Mouse (Mus musculus): ENCODE measurements around the gene Brip1.

The Brip1 gene

DNA sequence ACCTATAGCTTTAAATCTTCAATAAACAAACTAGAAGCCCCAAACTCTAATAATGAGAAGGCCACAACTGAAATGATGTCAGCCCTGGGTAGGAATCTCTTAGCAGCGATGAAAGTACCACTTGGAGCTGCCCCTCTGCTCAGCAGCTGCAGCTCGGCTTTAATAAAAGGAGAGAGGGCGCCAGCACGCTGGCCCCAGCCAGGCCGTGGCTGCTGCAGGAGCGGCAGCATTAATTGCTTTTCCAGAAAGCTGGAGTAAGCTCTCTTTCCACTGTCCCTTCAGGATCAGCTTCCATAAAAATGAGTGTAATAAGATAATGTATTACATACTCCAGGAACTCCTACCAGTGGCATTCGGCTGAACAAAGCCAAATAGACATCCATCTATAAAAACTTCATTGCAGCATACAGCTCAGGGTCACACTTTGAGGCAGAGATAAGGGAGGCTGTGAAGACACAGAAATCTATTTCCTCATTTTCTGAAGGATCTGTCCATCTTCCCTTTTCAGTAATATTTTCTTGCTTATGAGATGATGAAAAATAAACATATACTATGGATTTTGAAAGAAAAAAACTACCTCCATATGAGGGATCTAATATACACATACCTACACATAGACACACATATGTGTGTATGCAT is 174.3 kb downstream of the Brip1 start:
- DNase-seq (ENCODE audit: low read depth, low spot score): peak; percentile 65

DNA sequence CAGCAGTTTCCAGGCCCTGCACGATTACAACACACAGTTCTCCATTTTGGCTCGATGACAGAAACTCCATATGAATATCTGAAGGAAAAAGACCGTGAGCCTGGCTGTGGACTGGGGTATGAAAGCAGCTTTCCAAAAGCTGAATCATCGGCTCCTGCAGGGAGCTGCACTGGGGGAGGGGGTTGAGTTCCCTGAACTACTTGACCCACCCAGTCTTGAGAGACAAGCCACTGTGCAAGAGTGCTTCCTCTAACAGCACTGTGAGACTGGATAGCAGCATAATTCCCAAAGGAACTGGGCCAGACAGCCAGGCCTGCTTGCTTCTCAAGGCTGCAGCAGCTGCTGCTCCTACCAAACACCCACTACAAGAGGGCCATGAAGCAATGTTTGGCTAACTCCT is 178.6 kb downstream of the Brip1 start:
- no peak for DNase-seq (ENCODE audit: low read depth, low spot score)

DNA sequence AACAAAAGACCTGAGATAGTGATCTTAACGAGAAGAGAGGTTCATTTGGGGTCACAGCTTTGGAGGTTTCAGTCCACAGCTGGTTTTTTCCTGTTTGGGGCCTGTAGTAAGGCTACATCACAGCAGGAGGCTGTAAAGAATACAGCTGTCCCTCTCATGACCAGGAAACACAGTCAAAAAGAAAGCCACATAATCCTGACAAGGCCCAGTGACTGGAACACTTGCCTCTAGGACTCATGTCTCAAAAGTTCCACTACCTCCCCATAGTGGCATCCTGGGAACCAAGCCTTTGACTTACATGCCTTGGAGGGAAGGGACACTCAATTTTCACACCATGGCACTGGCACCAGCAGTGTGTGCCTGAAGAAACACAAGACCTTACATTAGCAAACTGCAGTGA is 181.0 kb downstream of the Brip1 start:
- DNase-seq (ENCODE audit: low read depth, low spot score): no peak

DNA sequence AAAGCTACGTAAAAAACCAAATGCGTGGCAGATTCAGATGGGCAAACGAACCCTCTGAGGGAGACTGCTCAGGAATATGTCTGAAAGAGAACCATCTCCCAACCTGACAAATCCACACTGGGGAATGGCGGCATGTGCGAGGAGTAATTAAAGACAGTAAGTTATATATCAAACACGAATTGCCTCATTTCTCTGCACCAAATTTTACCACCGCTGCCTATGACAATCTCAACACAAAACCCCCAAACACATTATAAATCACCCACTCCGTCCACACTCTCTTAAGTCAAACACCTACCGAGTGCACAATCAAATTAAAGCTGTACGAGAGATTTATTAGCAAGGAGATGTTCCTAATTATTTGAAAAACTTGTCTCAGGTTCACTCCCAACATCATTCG is 184.8 kb downstream of the Brip1 start:
- no peak for DNase-seq (ENCODE audit: low read depth, low spot score)

DNA sequence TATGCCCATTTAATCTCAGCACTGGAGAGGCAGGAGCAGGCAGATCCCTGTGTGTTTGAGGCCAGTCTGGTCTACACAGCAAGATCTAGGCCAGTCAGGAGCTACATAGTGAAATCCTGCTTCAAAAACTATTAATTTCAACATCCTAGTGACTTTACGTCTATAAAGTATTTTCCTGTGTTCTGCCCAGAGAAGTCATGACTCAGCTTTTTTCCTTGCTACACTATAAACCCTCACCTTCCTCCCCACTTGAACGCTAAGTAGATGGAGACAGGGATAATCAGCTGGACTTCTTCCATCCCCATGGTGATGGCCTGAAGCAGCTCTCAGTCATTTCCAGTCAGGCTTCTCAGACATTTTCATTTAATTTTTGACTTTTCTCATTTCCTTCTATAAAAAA is 187.9 kb downstream of the Brip1 start:
- DNase-seq (ENCODE audit: low read depth, low spot score): no peak

DNA sequence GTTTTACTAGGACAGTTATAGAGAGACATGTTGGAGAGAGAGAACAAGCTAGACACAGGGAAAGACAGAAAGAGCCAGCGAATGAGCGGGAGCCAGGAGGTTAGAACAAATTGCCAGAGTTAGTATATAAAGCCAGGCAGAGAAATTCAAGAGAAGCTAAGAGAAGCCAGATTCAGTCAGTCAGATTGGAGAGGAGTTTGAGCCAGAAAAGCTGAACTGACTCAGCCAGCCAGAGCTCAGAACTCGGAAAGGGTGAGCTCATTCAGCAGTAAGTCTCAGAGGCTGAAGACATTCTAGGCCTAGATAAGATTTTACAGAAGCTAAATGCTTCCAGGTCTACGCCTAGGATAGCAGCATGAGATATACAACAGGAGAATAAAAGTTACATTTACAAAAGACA is 190.5 kb downstream of the Brip1 start:
- no peak for DNase-seq (ENCODE audit: low read depth, low spot score)

DNA sequence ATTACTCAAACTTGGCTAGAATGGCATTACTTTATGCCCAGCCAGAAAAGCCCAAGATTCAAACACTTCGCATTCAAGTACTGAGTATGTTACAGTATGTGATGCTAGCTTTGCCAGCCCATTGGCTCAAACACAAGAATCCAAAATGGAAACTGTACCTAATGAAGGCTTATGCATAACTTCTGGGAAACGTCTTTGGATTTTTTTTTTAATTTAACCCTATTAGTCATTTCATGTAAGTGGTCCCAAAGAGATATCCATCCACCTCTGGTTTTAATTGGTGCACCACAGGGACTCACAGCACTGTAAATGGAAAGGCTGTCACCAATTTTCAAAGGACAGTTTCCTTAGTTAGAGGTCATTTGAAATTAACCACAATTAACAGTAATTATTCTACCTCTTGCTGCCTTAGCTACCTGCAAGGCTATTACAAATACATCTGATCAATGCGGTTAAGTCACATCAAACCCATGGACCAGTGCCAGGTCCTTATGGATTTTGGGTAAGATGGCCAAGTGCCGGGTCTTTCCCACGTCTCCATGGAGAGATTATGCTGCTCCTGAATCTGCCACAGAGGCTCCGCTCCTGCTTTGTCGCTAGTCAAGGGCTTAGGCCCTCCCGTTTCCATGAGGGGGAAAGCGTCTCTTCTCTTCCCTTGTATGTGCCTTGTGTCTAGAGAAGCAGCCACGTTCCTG is 192.6 kb downstream of the Brip1 start:
- no peak for DNase-seq (ENCODE audit: low read depth, low spot score)
